Mouse (Mus musculus): Measurements from ENCODE around the gene Bag6.

The Bag6 gene

GRCm38 (mm10) chr17:35147922-35148639, 13.1 kb downstream of the Bag6 start:
- no peak for DNase-seq

DNA sequence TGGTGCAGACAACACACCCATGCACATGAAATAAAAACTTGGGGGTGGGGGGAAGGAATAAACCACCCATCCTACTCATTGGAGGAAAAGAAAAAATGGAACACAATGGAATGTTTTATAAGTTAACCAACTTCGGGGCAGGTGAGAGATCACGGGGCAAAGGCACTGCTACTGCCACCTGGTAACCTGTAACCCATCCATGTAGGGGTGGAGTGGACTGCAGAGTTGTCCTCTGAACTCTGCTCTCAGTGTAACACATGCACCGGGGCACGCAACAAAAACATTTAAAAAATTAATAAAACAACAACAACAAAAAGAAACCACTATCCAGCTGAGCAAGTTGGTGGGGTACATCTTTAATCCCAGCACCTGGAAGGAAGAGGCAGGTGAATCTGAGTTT, 17.1 kb downstream of the Bag6 start:
- DNase-seq = no peak

DNA sequence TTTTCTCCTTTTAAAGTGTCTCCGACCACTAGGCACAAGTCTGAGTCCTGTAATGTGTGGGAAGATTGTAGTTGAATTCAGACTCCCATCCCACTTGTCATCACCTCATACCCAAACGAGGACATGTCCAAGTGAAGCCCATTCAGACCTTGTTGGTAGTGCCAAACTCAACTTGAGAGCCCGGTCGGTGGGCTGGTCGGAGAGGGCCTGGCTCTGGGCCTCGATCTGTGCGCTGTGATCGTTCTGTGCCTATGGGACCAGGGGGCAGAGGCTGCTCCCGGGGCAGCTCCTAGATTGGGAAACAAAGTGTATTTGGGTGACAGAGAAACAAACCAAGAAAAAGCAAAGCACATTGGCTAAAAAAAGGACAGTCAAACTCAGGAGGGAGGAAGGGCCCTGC, 18.1 kb downstream of the Bag6 start:
- DNase-seq = no peak

GRCm38 (mm10) chr17:35153931-35154330, 19.0 kb downstream of the Bag6 start:
- DNase-seq = no peak

GRCm38 (mm10) chr17:35154616-35155015, 19.6 kb downstream of the Bag6 start:
- DNase-seq = no peak

GRCm38 (mm10) chr17:35155451-35155850, 20.5 kb downstream of the Bag6 start:
- DNase-seq = no peak

- DNase-seq = no peak
Measured at GRCm38 (mm10) chr17:35156461-35157200, 21.7 kb downstream of the Bag6 start.

GRCm38 (mm10) chr17:35157254-35157653, 22.3 kb downstream of the Bag6 start:
- DNase-seq = no peak

DNA sequence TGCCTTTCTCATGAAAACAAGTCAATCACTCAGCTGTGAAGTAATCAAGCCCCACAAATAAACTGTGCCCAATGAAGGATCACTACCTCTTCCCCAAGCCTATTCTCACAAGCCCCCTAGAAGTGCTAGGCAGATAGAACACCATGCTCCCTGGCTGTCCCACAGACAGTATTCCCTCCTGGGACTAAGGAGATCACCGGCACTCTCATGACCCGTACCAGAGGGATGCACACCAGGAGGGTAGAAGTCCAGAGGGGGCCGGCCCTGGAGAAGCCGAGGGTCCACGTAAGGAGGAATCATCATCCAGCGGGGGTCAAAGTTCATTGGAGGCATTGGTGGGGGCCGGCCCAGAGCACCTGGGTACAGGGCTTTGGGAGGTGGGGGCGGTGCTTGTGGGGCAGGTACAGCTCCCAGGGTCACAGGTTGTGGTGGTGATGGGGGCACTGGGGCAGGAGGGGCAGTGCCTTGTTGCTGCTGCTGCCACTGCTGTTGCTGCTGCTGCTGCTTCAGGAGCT, 22.7 kb downstream of the Bag6 start:
- no peak for DNase-seq

GRCm38 (mm10) chr17:35158850-35159593, 24.0 kb downstream of the Bag6 start:
- DNase-seq = no peak

DNA sequence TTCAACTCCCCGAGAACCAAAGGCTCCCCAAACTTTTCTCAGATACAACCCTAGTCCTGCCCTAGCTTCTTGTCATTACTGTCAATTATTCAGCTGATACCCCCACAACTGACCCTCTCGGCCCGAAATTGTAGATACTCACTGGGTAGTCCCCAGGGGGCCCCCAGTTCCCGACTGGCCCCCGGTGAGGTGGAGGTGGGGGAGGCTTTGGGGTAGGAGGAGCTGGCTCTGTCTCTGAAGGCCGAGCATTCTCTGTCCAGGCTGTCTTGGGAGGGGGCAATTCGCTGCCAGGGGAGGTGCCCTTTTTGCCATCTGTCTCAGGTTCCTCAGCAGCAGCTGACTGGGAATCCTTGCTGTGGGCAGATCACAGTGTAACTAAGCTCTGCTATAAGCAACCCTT, 24.7 kb downstream of the Bag6 start:
- DNase-seq = no peak

GRCm38 (mm10) chr17:35161421-35161820, 26.4 kb downstream of the Bag6 start:
- DNase-seq = no peak

DNA sequence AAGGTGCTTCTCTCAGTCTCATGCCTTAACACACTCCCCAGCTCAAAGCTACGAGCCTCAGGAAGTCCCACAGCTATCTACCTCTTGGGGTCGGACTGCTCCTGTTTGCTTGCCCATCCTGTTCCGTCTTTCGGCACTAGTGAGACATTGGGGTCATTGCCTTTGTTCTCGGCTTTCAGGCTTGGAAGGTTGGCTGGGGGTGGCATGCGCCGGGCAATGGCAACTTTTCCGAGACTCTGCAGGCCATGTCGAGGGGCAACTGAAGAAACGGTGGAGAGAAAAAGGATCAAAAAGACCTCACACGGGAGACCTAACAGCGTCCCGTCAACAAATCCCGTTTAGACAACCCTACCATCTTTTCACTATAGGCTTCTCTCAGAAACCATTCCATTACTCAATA, 27.1 kb downstream of the Bag6 start:
- DNase-seq = no peak

- peak; percentile 54 for DNase-seq
Measured at GRCm38 (mm10) chr17:35162730-35163129, 27.8 kb downstream of the Bag6 start.

- no peak for DNase-seq
Measured at GRCm38 (mm10) chr17:35163326-35164081, 28.5 kb downstream of the Bag6 start.

GRCm38 (mm10) chr17:35164218-35164567, 29.2 kb downstream of the Bag6 start:
- no peak for DNase-seq

DNA sequence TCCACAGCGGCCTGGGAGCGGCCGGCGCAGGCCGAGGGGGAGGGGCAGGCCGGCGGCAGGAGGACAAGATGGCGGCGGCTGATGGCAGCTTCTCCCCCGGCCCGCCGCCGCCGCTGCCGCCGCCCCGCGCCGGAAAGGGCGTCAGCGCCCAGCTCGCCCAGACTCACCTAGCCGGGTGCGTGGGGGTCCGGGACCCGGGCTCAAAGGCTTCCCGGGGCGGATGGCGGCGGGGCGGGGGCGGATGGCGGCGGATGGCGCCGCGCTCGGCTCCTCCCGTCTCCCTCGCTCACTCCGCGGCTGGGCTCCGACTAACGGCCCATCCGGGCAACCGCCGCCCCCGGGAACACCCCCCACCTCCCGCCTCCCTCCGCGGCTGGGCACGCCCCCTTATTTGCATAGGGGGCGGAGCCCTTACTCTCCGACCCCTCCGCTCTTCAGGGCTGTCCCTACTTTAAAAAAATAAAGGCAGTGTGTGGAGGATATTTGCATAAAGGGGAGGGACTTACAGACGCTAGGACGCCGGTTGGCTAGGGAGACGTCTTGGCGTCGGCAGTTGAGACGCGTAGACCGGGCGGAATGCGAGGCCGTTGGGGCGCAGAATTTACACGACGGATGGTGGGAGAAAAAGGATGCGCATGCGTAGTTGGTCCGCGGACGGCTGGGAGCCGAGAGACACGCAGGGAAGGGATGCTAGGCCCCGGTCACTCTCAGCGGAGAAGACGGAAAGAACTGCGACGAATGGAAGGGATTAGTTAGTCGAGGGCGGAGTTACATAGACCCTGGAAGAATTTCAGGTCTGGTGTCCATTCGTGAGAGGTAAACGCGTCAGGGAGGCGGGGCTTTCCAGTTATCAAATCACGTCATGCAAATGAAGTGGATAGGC, 29.8 kb downstream of the Bag6 start, which contains the start of gene Prrc2a:
Prrc2a (minus strand) TSS at position 330 of the 883 bp plus-strand sequence.
- peak; percentile 99 for DNase-seq

- no peak for DNase-seq
Measured at GRCm38 (mm10) chr17:35165451-35166155, 30.6 kb downstream of the Bag6 start.

- DNase-seq = peak; percentile 83
Measured at GRCm38 (mm10) chr17:35166352-35167035, 31.5 kb downstream of the Bag6 start.

DNA sequence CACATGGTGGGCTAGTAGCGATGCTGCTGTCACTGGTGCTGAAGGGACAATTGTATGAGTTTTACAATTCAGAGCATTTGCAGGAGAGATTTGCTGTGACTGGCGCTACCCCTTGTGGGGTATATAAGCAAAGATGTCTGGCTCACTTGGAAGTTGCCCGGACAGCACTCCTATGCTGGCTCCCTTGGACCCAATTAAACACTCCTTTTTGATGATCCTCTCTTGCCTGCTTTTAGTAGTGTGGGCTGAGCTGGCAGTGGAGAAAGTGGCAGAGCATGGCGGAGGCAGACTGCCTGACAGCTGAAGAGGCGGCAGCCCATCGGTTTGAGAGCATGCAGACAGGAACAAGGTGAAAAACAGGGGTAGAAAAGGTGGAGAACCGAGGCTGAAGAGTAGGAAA, 32.8 kb downstream of the Bag6 start:
- no peak for DNase-seq
